Mouse (Mus musculus) myocyte (in vitro differentiated cells): ENCODE measurements at regions not wholly inside any gene's neighbourhood (a gene's known extent, or its start where the extent isn't known, plus 50 kb on each side); places are given as distances from the start of the nearest gene placed in this dataset.

Experiments
- H3K27me3 ChIP-seq: one replicate; pipeline ENCODE4 v1.6.1; 2011; ENCODE audit not compliant: control insufficient read depth, insufficient read depth, insufficient read length
- H3K36me3 ChIP-seq: one replicate; pipeline ENCODE4 v1.6.1; 2011; ENCODE audit not compliant: control insufficient read depth, insufficient read depth
- H3K4me2 ChIP-seq: one replicate; pipeline ENCODE4 v1.6.1; 2011; ENCODE audit warnings: low read depth, control low read depth
- H3K4me3 ChIP-seq: one replicate; pipeline ENCODE4 v1.5.1; 2011; ENCODE audit warnings: mild to moderate bottlenecking, control low read depth, moderate library complexity
- H3K79me2 ChIP-seq: one replicate; pipeline ENCODE4 v1.6.1; 2011; ENCODE audit not compliant: control insufficient read depth, insufficient read depth
- H3ac ChIP-seq: one replicate; pipeline ENCODE4 v1.6.1; 2011; ENCODE audit not compliant: control insufficient read depth, insufficient read length
- CEBPB ChIP-seq: IDR thresholded peaks from 2 replicates; pipeline ENCODE4 v1.6.1; 2011; ENCODE audit warnings: mild to moderate bottlenecking, moderate library complexity; ENCODE audit not compliant: poor library complexity, insufficient read depth, severe bottlenecking
- E2F4 ChIP-seq: IDR thresholded peaks from one replicate; pipeline ENCODE4 v1.6.1; 2011; ENCODE audit warnings: mild to moderate bottlenecking, control low read depth, moderate library complexity; ENCODE audit not compliant: insufficient read depth
- MAX ChIP-seq: IDR thresholded peaks from one replicate; pipeline ENCODE4 v1.6.1; 2011; ENCODE audit warnings: low read depth, mild to moderate bottlenecking, control low read depth
- MYOD1 ChIP-seq, 3 experiments: IDR thresholded peaks; one replicate each; pipeline ENCODE4 v1.6.1; 2011; ENCODE audit warnings: control low read depth in 2 of 3, low read depth in 2 of 3, mild to moderate bottlenecking in 2 of 3, moderate library complexity in 1 of 3; ENCODE audit not compliant: insufficient read length in 2 of 3, control insufficient read depth in 1 of 3
- MYOG ChIP-seq, 3 experiments: IDR thresholded peaks; one replicate each; pipeline ENCODE4 v1.6.1; 2011; ENCODE audit warnings: control low read depth in 2 of 3, low read depth in 2 of 3, mild to moderate bottlenecking in 2 of 3; ENCODE audit not compliant: insufficient read length in 2 of 3, control insufficient read depth in 1 of 3, insufficient read depth in 1 of 3
- POLR2A ChIP-seq: IDR thresholded peaks from one replicate; pipeline ENCODE4 v1.6.1; 2011; ENCODE audit warnings: low read depth, mild to moderate bottlenecking, control low read depth, moderate library complexity; ENCODE audit not compliant: insufficient read length
- POLR2AphosphoS2 ChIP-seq: IDR thresholded peaks from one replicate; pipeline ENCODE4 v1.6.1; 2011; ENCODE audit warnings: low read depth, control low read depth; ENCODE audit not compliant: insufficient read length
- REST ChIP-seq: IDR thresholded peaks from one replicate; pipeline ENCODE4 v1.6.1; 2011; ENCODE audit warnings: mild to moderate bottlenecking, control low read depth, moderate library complexity; ENCODE audit not compliant: insufficient read depth, insufficient read length
- SRF ChIP-seq: IDR thresholded peaks from one replicate; pipeline ENCODE4 v1.6.1; 2011; ENCODE audit warnings: low read depth; ENCODE audit not compliant: control insufficient read depth, insufficient read length
- TCF12 ChIP-seq: IDR thresholded peaks from one replicate; pipeline ENCODE4 v1.6.1; 2011; ENCODE audit warnings: mild to moderate bottlenecking, control low read depth; ENCODE audit not compliant: poor library complexity, insufficient read depth, severe bottlenecking
- TCF3 ChIP-seq: IDR thresholded peaks from one replicate; pipeline ENCODE4 v1.6.1; 2011; ENCODE audit warnings: low read depth, control low read depth; ENCODE audit not compliant: insufficient read length
- USF1 ChIP-seq: IDR thresholded peaks from one replicate; pipeline ENCODE4 v1.6.1; 2011; ENCODE audit warnings: low read depth, mild to moderate bottlenecking, control low read depth, moderate library complexity

DNA sequence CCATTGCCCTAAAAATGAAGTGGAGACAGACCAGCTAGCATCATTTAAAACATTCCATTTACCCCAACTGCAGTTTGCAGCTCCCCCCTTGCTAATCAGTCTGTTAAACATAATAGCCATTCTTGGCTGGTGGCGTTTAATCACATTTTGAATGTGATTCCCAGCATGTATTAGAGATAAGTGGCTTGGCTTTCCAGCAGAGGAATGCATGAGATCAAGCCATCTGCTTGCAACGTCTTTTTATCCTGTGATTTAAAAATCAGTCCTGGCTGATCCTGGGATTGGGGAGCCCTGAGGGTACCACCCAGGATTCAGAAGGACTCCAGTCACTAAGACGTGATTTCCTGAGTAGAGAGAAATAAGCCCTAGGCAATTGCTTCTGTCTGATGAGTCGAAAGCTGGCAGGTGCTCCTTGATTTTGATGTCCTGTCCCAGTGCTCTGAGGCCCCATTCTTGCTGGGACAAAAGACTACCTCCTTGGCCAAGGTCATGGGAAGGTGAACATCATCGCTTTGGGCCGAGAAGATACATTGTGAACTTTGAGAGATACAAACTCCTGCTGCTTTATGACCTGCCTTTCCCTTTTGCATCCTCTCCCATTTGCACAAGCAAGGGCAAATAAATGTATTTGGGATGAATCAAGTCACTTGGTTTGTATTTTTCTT, 623.8 kb downstream of the Tmem132b start:
- Histone ChIP-seq H3K79me2 (no peaks in the 10 kb centered on the region), H3K4me3 (no peak overlapping the region), H3ac (no peak overlapping the region), H3K36me3 (no peaks in the 10 kb centered on the region), H3K4me2 (no peak overlapping the region), H3K27me3 (no peaks in the 10 kb centered on the region)
- TF ChIP-seq MYOG (IDR thresholded peaks at IDR 0.05; ENCODE audit: control insufficient read depth in 1 of 3, insufficient read depth in 1 of 3, insufficient read length in 2 of 3, low read depth in 2 of 3): no peak
- TF ChIP-seq CEBPB: no peak
- no peak for TF ChIP-seq MAX
- no peak for TF ChIP-seq USF1
- TF ChIP-seq MYOD1 (IDR thresholded peaks at IDR 0.05; ENCODE audit: control insufficient read depth in 1 of 3, insufficient read length in 2 of 3, low read depth in 2 of 3): no peak
- TF ChIP-seq POLR2A: no peak
- no peak for TF ChIP-seq E2F4
- TF ChIP-seq REST: no peak
- no peak for TF ChIP-seq TCF12
- TF ChIP-seq TCF3: no peak
- no peak for TF ChIP-seq SRF
- no peak for TF ChIP-seq POLR2AphosphoS2

DNA sequence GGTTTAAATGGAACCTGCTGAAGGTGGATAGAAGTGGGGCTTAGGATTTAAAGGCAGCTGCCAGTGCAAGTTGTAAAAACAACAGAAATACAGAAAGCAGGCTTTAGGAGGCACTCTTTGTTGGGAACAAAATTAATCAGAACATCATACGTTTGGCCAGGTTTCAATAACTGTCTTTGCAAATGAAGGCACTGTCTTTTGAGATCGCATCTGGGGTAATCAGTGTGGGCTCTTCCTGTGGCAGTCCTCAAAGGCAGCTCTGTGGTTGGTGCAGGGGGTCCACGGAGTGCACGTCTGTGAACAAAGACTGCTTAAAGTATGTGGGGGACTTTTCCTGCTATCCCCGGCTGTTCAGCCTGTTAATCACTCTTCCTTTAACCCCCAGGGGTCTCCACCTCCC, 654.5 kb downstream of the Tmem132b start:
- no peak overlapping the region for H3ac ChIP-seq
- H3K4me2 ChIP-seq: no peak overlapping the region
- H3K27me3 ChIP-seq: no peaks in the 10 kb centered on the region
- no peak overlapping the region for H3K4me3 ChIP-seq
- H3K79me2 ChIP-seq: no peaks in the 10 kb centered on the region
- no peaks in the 10 kb centered on the region for H3K36me3 ChIP-seq
- no peak for TF ChIP-seq CEBPB
- no peak for TF ChIP-seq MAX
- no peak for TF ChIP-seq E2F4
- TF ChIP-seq POLR2A: no peak
- no peak for TF ChIP-seq MYOG (IDR thresholded peaks at IDR 0.05; ENCODE audit: control insufficient read depth in 1 of 3, insufficient read depth in 1 of 3, insufficient read length in 2 of 3, low read depth in 2 of 3)
- TF ChIP-seq TCF12: no peak
- TF ChIP-seq USF1: no peak
- no peak for TF ChIP-seq MYOD1 (IDR thresholded peaks at IDR 0.05; ENCODE audit: control insufficient read depth in 1 of 3, insufficient read length in 2 of 3, low read depth in 2 of 3)
- TF ChIP-seq SRF: no peak

DNA sequence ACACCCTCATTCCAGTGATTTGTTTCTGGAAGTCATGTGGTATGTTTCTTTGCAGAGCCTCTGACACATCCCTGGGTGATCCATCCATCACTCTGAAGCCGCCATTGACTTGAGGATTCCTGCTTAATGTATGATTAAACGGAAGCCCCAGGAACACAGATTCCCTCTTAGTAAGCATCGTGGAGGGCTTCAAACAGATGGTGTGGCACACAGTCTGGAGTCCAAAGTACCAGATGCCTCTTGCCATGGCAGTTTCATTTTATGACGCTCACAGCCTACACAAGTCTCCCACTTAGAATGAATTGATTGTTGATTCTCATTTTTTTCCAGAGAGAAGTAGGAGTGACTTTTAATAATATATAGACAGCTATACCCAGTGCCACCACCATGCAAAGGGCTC, 668.3 kb downstream of the Tmem132b start:
- H3K79me2 ChIP-seq: no peaks in the 10 kb centered on the region
- no peak overlapping the region for H3K4me3 ChIP-seq
- no peaks in the 10 kb centered on the region for H3K27me3 ChIP-seq
- H3K4me2 ChIP-seq: no peak overlapping the region
- no peaks in the 10 kb centered on the region for H3K36me3 ChIP-seq
- no peak for TF ChIP-seq MYOG (IDR thresholded peaks at IDR 0.05; ENCODE audit: control insufficient read depth in 1 of 3, insufficient read depth in 1 of 3, insufficient read length in 2 of 3, low read depth in 2 of 3)
- TF ChIP-seq E2F4: no peak
- no peak overlapping the region for H3ac ChIP-seq

DNA sequence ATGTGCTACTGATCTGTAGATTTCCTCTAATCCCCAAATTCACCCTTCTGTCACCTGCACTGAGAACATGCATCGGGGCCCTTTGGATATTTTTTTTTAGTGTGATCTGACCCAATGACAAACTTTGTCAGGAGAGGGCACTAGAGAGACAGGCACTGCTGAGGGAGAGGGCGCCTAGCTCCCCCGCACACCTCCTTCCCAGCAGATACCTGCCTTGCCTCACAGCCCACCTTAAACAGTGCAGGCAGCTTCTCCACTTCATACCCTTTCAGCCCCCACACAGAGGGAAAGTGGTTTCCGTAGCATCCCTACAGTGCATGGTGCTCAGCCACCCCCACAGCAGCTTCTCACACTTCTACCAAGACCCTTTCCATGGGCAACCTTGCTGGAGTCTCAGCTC, 670.0 kb downstream of the Tmem132b start:
- no peak overlapping the region for H3K4me2 ChIP-seq
- no peaks in the 10 kb centered on the region for H3K79me2 ChIP-seq
- H3K36me3 ChIP-seq: no peaks in the 10 kb centered on the region
- H3K27me3 ChIP-seq: no peaks in the 10 kb centered on the region
- H3K4me3 ChIP-seq: no peak overlapping the region
- H3ac ChIP-seq: no peak overlapping the region
- TF ChIP-seq CEBPB (no peak), TCF12 (no peak), MAX (no peak), TCF3 (no peak), MYOD1 (IDR thresholded peaks at IDR 0.05; ENCODE audit: control insufficient read depth in 1 of 3, insufficient read length in 2 of 3, low read depth in 2 of 3) (no peak), E2F4 (no peak), USF1 (no peak), REST (no peak), POLR2AphosphoS2 (no peak), POLR2A (no peak), MYOG (IDR thresholded peaks at IDR 0.05; ENCODE audit: control insufficient read depth in 1 of 3, insufficient read depth in 1 of 3, insufficient read length in 2 of 3, low read depth in 2 of 3) (no peak), SRF (no peak)

DNA sequence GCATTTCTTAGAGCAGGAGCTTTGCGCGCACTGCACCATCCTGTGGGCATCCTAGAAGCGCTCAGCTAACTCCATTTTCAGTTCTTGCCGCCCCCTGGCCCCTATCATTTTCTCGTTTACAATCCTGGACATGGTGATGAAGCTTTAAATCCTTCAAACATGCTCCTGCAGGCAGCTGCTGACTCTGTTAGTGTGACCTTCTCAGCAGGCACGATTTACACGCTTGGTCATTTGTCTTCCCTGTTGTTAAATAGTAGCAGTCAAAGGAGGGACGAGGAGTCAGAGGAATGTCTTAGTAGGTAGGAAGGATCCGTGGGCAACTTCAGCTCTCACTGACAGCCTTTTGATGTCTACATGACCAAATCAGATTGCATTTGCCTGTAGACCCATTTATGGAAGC, 670.4 kb downstream of the Tmem132b start:
- no peak for TF ChIP-seq USF1
- no peak for TF ChIP-seq POLR2A
- no peak for TF ChIP-seq TCF3
- TF ChIP-seq REST: no peak
- no peak for TF ChIP-seq MAX
- TF ChIP-seq E2F4: no peak
- no peak for TF ChIP-seq TCF12
- TF ChIP-seq MYOG (IDR thresholded peaks at IDR 0.05; ENCODE audit: control insufficient read depth in 1 of 3, insufficient read depth in 1 of 3, insufficient read length in 2 of 3, low read depth in 2 of 3): no peak
- TF ChIP-seq POLR2AphosphoS2: no peak
- no peak for TF ChIP-seq MYOD1 (IDR thresholded peaks at IDR 0.05; ENCODE audit: control insufficient read depth in 1 of 3, insufficient read length in 2 of 3, low read depth in 2 of 3)
- no peak for TF ChIP-seq CEBPB
- no peak for TF ChIP-seq SRF

More for the DNA sequence above, 670.4 kb downstream of the Tmem132b start:
- Histone ChIP-seq H3K79me2 (no peaks in the 10 kb centered on the region), H3K36me3 (no peaks in the 10 kb centered on the region), H3K4me3 (no peak overlapping the region), H3K27me3 (no peaks in the 10 kb centered on the region), H3ac (no peak overlapping the region), H3K4me2 (no peak overlapping the region)
